8 mouse cellular contexts compared by ENCODE assay signal in the genomic region with DNA sequence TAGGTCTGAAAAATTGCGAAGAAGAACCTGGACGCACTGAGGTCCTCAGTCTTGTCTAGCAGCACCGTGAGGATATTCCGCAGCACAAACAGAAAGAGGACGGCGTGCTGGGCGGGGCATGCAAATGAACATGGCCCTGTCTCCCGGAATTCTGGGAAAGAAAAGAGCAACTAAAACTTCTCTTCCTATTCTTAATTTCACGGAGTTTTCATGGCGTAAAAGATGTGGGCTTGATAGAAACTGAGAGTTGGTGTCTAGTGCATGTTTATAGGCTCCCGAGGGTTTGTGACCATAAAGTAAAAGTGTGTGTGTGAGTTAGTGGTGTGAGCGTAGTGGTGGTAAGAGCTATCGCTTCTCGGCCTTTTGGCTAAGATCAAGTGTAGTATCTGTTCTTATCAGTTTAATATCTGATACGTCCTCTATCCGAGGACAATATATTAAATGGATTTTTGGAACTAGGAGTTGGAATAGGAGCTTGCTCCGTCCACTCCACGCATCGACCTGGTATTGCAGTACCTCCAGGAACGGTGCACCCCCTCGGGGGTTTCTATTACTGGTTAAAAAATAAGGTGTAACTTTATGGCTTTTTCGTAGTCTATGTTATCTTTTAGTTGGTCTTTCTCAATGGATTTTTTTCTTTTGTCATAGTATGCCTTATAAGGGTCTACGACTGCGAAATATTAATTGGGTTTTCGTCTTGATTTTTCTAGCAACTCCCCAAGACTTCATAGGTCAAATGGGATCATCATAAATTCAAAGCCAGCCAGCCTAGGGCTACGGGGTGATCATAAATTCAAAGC. TPM values are rescaled to one million over a fixed set of nuclear protein-coding genes. Genes with fewer than 3 reads are reported as not detected.
A peak's percentile ranks its signal among the peaks of the same experiment; 100 is the strongest.
DNase-seq lines count a peak whose midpoint lies in the region; ATAC-seq lines count a peak whose summit lies in the region.

No protein-coding gene starts in this region.

- H3K4me3 ChIP-seq in forebrain, embryonic 10.5 days, result peak overlapping the region; percentile 62
- peak overlapping the region; percentile 61 for H3K4me3 ChIP-seq in heart, embryonic 16.5 days (ENCODE audit: low read length)
- H3K4me3 ChIP-seq in liver, embryonic 15.5 days (replicated peaks), result peak overlapping the region; percentile 60
- H3K4me3 ChIP-seq in neural tube, embryonic 12.5 days, result peak overlapping the region; percentile 46

- H3K4me1 ChIP-seq in forebrain, embryonic 10.5 days, result peaks cover 8% of the 10 kb centered on the region
- H3K4me1 ChIP-seq in heart, embryonic 16.5 days (ENCODE audit: control insufficient read depth, insufficient read depth, low read length), result no peaks in the 10 kb centered on the region
- peaks cover 25% of the 10 kb centered on the region for H3K4me1 ChIP-seq in liver, embryonic 15.5 days (replicated peaks)
- H3K4me1 ChIP-seq in neural tube, embryonic 12.5 days, result no peaks in the 10 kb centered on the region

- no peaks in the 10 kb centered on the region for H3K36me3 ChIP-seq in forebrain, embryonic 10.5 days (replicated peaks)
- H3K36me3 ChIP-seq in heart, embryonic 16.5 days (ENCODE audit: control insufficient read depth, insufficient read depth), result no peaks in the 10 kb centered on the region
- H3K36me3 ChIP-seq in liver, embryonic 15.5 days (replicated peaks), result peaks cover 25% of the 10 kb centered on the region
- H3K36me3 ChIP-seq in neural tube, embryonic 12.5 days, result no peaks in the 10 kb centered on the region

- peaks cover 13% of the 10 kb centered on the region; the same call in 1 of the 2 replicates for H3K27me3 ChIP-seq in forebrain, embryonic 10.5 days (ENCODE audit: poor library complexity, severe bottlenecking)
- H3K27me3 ChIP-seq in heart, embryonic 16.5 days (ENCODE audit: control insufficient read depth, insufficient read depth, low read length), result no peaks in the 10 kb centered on the region
- H3K27me3 ChIP-seq in liver, embryonic 15.5 days, result peaks cover 23% of the 10 kb centered on the region
- no peaks in the 10 kb centered on the region for H3K27me3 ChIP-seq in neural tube, embryonic 12.5 days (replicated peaks)

- ATAC-seq in heart, embryonic 16.5 days (replicated peaks; ENCODE audit: extremely low read depth, insufficient read depth, low FRiP score), result peak; percentile 84
- peak; percentile 89 for ATAC-seq in liver, embryonic 15.5 days (ENCODE audit: insufficient read depth)
- peak; percentile 88 for ATAC-seq in neural tube, embryonic 12.5 days (ENCODE audit: low FRiP score, low read depth)

- no peaks in the 10 kb centered on the region for H3K9me3 ChIP-seq in forebrain, embryonic 10.5 days
- H3K9me3 ChIP-seq in heart, embryonic 16.5 days (replicated peaks; ENCODE audit: control insufficient read depth, low read length), result no peaks in the 10 kb centered on the region
- H3K9me3 ChIP-seq in liver, embryonic 15.5 days (replicated peaks), result no peaks in the 10 kb centered on the region
- no peaks in the 10 kb centered on the region for H3K9me3 ChIP-seq in neural tube, embryonic 12.5 days

- peak overlapping the region; percentile 73 for H3K4me2 ChIP-seq in heart, embryonic 16.5 days (ENCODE audit: low read depth, low read length)
- peak overlapping the region; percentile 71 for H3K4me2 ChIP-seq in liver, embryonic 15.5 days
- H3K4me2 ChIP-seq in neural tube, embryonic 12.5 days (replicated peaks), result peak overlapping the region; percentile 58

- peak overlapping the region; percentile 98 for H3K27ac ChIP-seq in forebrain, embryonic 10.5 days
- H3K27ac ChIP-seq in heart, embryonic 16.5 days (ENCODE audit: low read length), result peak overlapping the region; percentile 85
- H3K27ac ChIP-seq in liver, embryonic 15.5 days (replicated peaks), result peak overlapping the region; percentile 84
- peak overlapping the region; percentile 60; the same call in 1 of the 2 replicates for H3K27ac ChIP-seq in neural tube, embryonic 12.5 days

- 0% methylated on average over 26 of the region's 26 CpGs for WGBS in forebrain, embryonic 10.5 days
- WGBS in heart, embryonic 16.5 days, result under 1% methylated on average over 26 of the region's 26 CpGs
- WGBS in liver, embryonic 15.5 days (ENCODE audit: insufficient replicate concordance), result under 1% methylated on average over 26 of the region's 26 CpGs
- WGBS in neural tube, embryonic 12.5 days, result under 1% methylated on average over 26 of the region's 26 CpGs

- peak overlapping the region; percentile 75 for H3K9ac ChIP-seq in heart, embryonic 16.5 days (ENCODE audit: low read length)
- H3K9ac ChIP-seq in liver, embryonic 15.5 days, result peak overlapping the region; percentile 46
- H3K9ac ChIP-seq in neural tube, embryonic 12.5 days, result peak overlapping the region; percentile 56

- DNase-seq in CD8-positive naive resting alpha-beta T cell, adult 2 months (ENCODE audit: low read depth in 2 of 2, low spot score in 2 of 2), result peak; percentile 79 to 80
- DNase-seq in c-Kit-negative CD71-positive TER-119-positive erythroid progenitor cells, embryonic 14.5 days (ENCODE audit: low read depth, low spot score), result peak; percentile 77
- DNase-seq in forebrain, embryonic 10.5 days (ENCODE audit: extremely low spot score, low spot score), result peak; percentile 85
- peak; percentile 85 to 89 for DNase-seq in kidney, postnatal 36 days
- peak; percentile 82 for DNase-seq in telencephalon, adult 2 months (ENCODE audit: low read depth, low spot score)

RNA-seq across cellular contexts. Expression of gene Slfn14, which starts 15.2 kb away (rescaled TPM):
- polyA plus RNA-seq in forebrain, embryonic 10.5 days (2016; fragmentation: Nextera tagmentation; extraction: Ambion mirVana), result 0.15 and 0.19 TPM in 2 replicates
- polyA plus RNA-seq in heart, embryonic 16.5 days (2015; fragmentation: Nextera tagmentation; extraction: Ambion mirVana), result 0.17 and 0.19 TPM in 2 replicates
- 32.3 and 37.0 TPM in 2 replicates for polyA plus RNA-seq in liver, embryonic 15.5 days (2015; fragmentation: Nextera tagmentation; extraction: Ambion mirVana)
- polyA plus RNA-seq in neural tube, embryonic 12.5 days (2016; fragmentation: Nextera tagmentation; extraction: Ambion mirVana), result 0.72 and 0.77 TPM in 2 replicates

RNA-seq across cellular contexts. Expression of gene Ap2b1, which starts 27.5 kb away (rescaled TPM):
- polyA plus RNA-seq in forebrain, embryonic 10.5 days (2016; fragmentation: Nextera tagmentation; extraction: Ambion mirVana), result 66.4 and 67.0 TPM in 2 replicates
- 36.0 and 38.3 TPM in 2 replicates for polyA plus RNA-seq in heart, embryonic 16.5 days (2015; fragmentation: Nextera tagmentation; extraction: Ambion mirVana)
- polyA plus RNA-seq in liver, embryonic 15.5 days (2015; fragmentation: Nextera tagmentation; extraction: Ambion mirVana), result 18.6 and 19.6 TPM in 2 replicates
- polyA plus RNA-seq in neural tube, embryonic 12.5 days (2016; fragmentation: Nextera tagmentation; extraction: Ambion mirVana), result 108 and 118 TPM in 2 replicates

RNA-seq across cellular contexts. Expression of gene Pex12, which starts 31.0 kb away (rescaled TPM):
- 16.4 and 16.6 TPM in 2 replicates for polyA plus RNA-seq in forebrain, embryonic 10.5 days (2016; fragmentation: Nextera tagmentation; extraction: Ambion mirVana)
- polyA plus RNA-seq in heart, embryonic 16.5 days (2015; fragmentation: Nextera tagmentation; extraction: Ambion mirVana), result 8.1 and 10.5 TPM in 2 replicates
- polyA plus RNA-seq in liver, embryonic 15.5 days (2015; fragmentation: Nextera tagmentation; extraction: Ambion mirVana), result 5.1 and 5.4 TPM in 2 replicates
- polyA plus RNA-seq in neural tube, embryonic 12.5 days (2016; fragmentation: Nextera tagmentation; extraction: Ambion mirVana), result 16.3 and 16.7 TPM in 2 replicates

Comparison
In these comparisons a context has a peak if more than half of its experiments do, and no peak if none do; other contexts are left out.
1. Peak in every context shown above with its lines: DNase-seq, ATAC-seq, H3K4me3 ChIP-seq and H3K27ac ChIP-seq.
2. RNA of gene Slfn14, which starts 15.2 kb away (polyA plus RNA-seq): 32.3 to 37.0 TPM in liver, embryonic 15.5 days; 0.72 to 0.77 TPM in neural tube, embryonic 12.5 days, 0.15 to 0.19 TPM in forebrain, embryonic 10.5 days and 0.17 to 0.19 TPM in heart, embryonic 16.5 days; every median in the first group is over 10 times any median in the second.